19 mouse cellular contexts compared by ENCODE assay signal in genomic region chr15:80019625-80020024, GRCm38 (mm10). TPM values are rescaled to one million over a fixed set of nuclear protein-coding genes. Genes with fewer than 3 reads are reported as not detected.
DNase-seq lines count a peak whose midpoint lies in the region; ATAC-seq and TF ChIP-seq lines count a peak whose summit lies in the region.
"Had no signal": no experiment of that assay in that cellular context is flagged by ENCODE, and none has a peak within 500 bp of the region (broad histone marks: within the 10 kb centered on the region; RNA-seq: fewer than 3 reads in every experiment).

No protein-coding gene starts in this region.

- no peak for TF ChIP-seq CTCF in gastrocnemius, adult 2 months (IDR thresholded peaks at IDR 0.05)
- no peak for TF ChIP-seq CTCF in left cerebral cortex, adult 2 months (IDR thresholded peaks at IDR 0.05)

- peaks cover 14% of the 10 kb centered on the region for H3K4me1 ChIP-seq in midbrain, embryonic 15.5 days
- peaks cover 3% of the 10 kb centered on the region for H3K4me1 ChIP-seq in midbrain, embryonic 14.5 days (ENCODE audit: control insufficient read depth, insufficient read depth, low read length)
- 0 out of 2 replicates have a peak, but pooled peaks cover 7% of the 10 kb centered on the region for H3K4me1 ChIP-seq in stomach, embryonic 16.5 days (ENCODE audit: control insufficient read depth, insufficient read depth, low read length)

- no peak overlapping the region for H3K4me2 ChIP-seq in midbrain, embryonic 15.5 days
- H3K4me2 ChIP-seq in midbrain, embryonic 14.5 days (ENCODE audit: low read length): no peak overlapping the region
- no peak overlapping the region for H3K4me2 ChIP-seq in stomach, embryonic 16.5 days (ENCODE audit: low read depth, low read length)
- H3K4me2 ChIP-seq: hindbrain, embryonic 15.5 days; limb, embryonic 15.5 days; liver, embryonic 15.5 days; midbrain, embryonic 12.5 days had no signal

- no peaks in the 10 kb centered on the region for H3K9me3 ChIP-seq in midbrain, embryonic 15.5 days
- no peaks in the 10 kb centered on the region for H3K9me3 ChIP-seq in midbrain, embryonic 14.5 days (ENCODE audit: control insufficient read depth, low read length)
- no peaks in the 10 kb centered on the region for H3K9me3 ChIP-seq in stomach, embryonic 16.5 days (replicated peaks; ENCODE audit: control insufficient read depth, low read length)
- H3K9me3 ChIP-seq: hindbrain, embryonic 15.5 days; limb, embryonic 15.5 days; liver, embryonic 15.5 days; midbrain, embryonic 12.5 days had no signal

- H3K4me3 ChIP-seq in gastrocnemius, adult 2 months: no peak overlapping the region
- H3K4me3 ChIP-seq in left cerebral cortex, adult 2 months: no peak overlapping the region
- H3K4me3 ChIP-seq in midbrain, embryonic 15.5 days: no peak overlapping the region
- H3K4me3 ChIP-seq in midbrain, embryonic 14.5 days (replicated peaks; ENCODE audit: low read depth, low read length): no peak overlapping the region
- no peak overlapping the region for H3K4me3 ChIP-seq in stomach, embryonic 16.5 days (replicated peaks; ENCODE audit: low read length)
- H3K4me3 ChIP-seq: hindbrain, embryonic 15.5 days; limb, embryonic 15.5 days; liver, embryonic 15.5 days; midbrain, embryonic 12.5 days had no signal

- ATAC-seq in midbrain, embryonic 15.5 days (replicated peaks): no peak
- ATAC-seq in midbrain, embryonic 14.5 days (ENCODE audit: low FRiP score, low TSS enrichment): no peak
- no peak for ATAC-seq in stomach, embryonic 16.5 days (ENCODE audit: insufficient read depth, low FRiP score)
- ATAC-seq: intestine, embryonic 16.5 days had no signal

- H3K36me3 ChIP-seq in midbrain, embryonic 15.5 days (replicated peaks): no peaks in the 10 kb centered on the region
- H3K36me3 ChIP-seq in midbrain, embryonic 14.5 days (ENCODE audit: control insufficient read depth, insufficient read depth, low read length): no peaks in the 10 kb centered on the region
- H3K36me3 ChIP-seq in stomach, embryonic 16.5 days (ENCODE audit: control insufficient read depth, insufficient read depth, low read length): no peaks in the 10 kb centered on the region
- H3K36me3 ChIP-seq: hindbrain, embryonic 15.5 days; limb, embryonic 15.5 days; liver, embryonic 15.5 days; midbrain, embryonic 12.5 days had no signal

- peak overlapping the region; percentile 76 for H3K27ac ChIP-seq in gastrocnemius, adult 2 months
- H3K27ac ChIP-seq in left cerebral cortex, adult 2 months: peak overlapping the region; percentile 78
- H3K27ac ChIP-seq in midbrain, embryonic 15.5 days: 0 out of 2 replicates have a peak overlapping the region, but pooled peaks have one; percentile 34
- H3K27ac ChIP-seq in midbrain, embryonic 14.5 days (replicated peaks; ENCODE audit: low read depth, low read length): no peak overlapping the region
- peak overlapping the region; percentile 14; the same call in 1 of the 2 replicates for H3K27ac ChIP-seq in stomach, embryonic 16.5 days (ENCODE audit: low read length)
- H3K27ac ChIP-seq: limb, embryonic 15.5 days; liver, embryonic 15.5 days; midbrain, embryonic 12.5 days had no signal

- 64% methylated on average over 4 of the region's 4 CpGs for WGBS in midbrain, embryonic 15.5 days
- 75% methylated on average over 4 of the region's 4 CpGs for WGBS in midbrain, embryonic 14.5 days
- 44% methylated on average over 4 of the region's 4 CpGs for WGBS in stomach, embryonic 16.5 days

- peaks cover 22% of the 10 kb centered on the region for H3K27me3 ChIP-seq in midbrain, embryonic 15.5 days (replicated peaks)
- peaks cover 21% of the 10 kb centered on the region for H3K27me3 ChIP-seq in midbrain, embryonic 14.5 days (ENCODE audit: control insufficient read depth, insufficient read depth, low read length)
- peaks cover 17% of the 10 kb centered on the region for H3K27me3 ChIP-seq in stomach, embryonic 16.5 days (ENCODE audit: control insufficient read depth, insufficient read depth, low read length)

- no peak overlapping the region for H3K9ac ChIP-seq in midbrain, embryonic 15.5 days
- H3K9ac ChIP-seq in midbrain, embryonic 14.5 days (replicated peaks; ENCODE audit: low read length): no peak overlapping the region
- no peak overlapping the region for H3K9ac ChIP-seq in stomach, embryonic 16.5 days (ENCODE audit: low read length)
- H3K9ac ChIP-seq: hindbrain, embryonic 15.5 days; limb, embryonic 15.5 days; liver, embryonic 15.5 days; midbrain, embryonic 12.5 days had no signal

- no peak for DNase-seq in gastrocnemius, adult 2 months
- DNase-seq in gastrocnemius, postnatal 14 days: no peak
- no peak for DNase-seq in left cerebral cortex, adult 2 months (ENCODE audit: extremely low spot score in 1 of 2, low spot score in 2 of 2)
- no peak for DNase-seq in left cerebral cortex, postnatal 36 days (ENCODE audit: low spot score in 2 of 2)
- DNase-seq in midbrain, embryonic 14.5 days: no peak
- DNase-seq in adrenal gland, adult 18-20 months (ENCODE audit: low spot score in 2 of 2): no peak
- DNase-seq: B cell, adult 2 months; cerebellum, adult 8-10 months; gastrocnemius, postnatal 10 days; heart, postnatal 10 days; kidney, postnatal 4 days; thymus, postnatal 25 days had no signal

- intact Hi-C loops in gastrocnemius, adult 2 months (cut with DNase I): no loop called here
- intact Hi-C loops in gastrocnemius, postnatal 14 days (cut with DNase I; ENCODE audit: low total_unique reads): no loop called here
- intact Hi-C loops in left cerebral cortex, adult 2 months (cut with DNase I): no loop called here
- intact Hi-C loops in left cerebral cortex, postnatal 36 days (cut with DNase I): loop anchor here (10.0 kb wide), 1 partner anchor 255 kb away; no protein-coding TSS in a partner anchor

RNA-seq across cellular contexts. Expression of gene Pdgfb, which starts 4.8 kb away (rescaled TPM):
- total RNA-seq in gastrocnemius, adult 2 months (2021): 10 to 100 TPM; 14.3 to 17.3 TPM
- total RNA-seq in gastrocnemius, postnatal 14 days (2021): 10 to 100 TPM; 25.2 to 38.5 TPM
- total RNA-seq in left cerebral cortex, adult 2 months (2021): 10 to 100 TPM; 32.7 to 41.7 TPM
- 10 to 100 TPM; 31.3 to 32.4 TPM for total RNA-seq in left cerebral cortex, postnatal 36 days (2021)
- polyA plus RNA-seq in midbrain, embryonic 15.5 days (2015; fragmentation: Nextera tagmentation; extraction: Ambion mirVana): 4.4 and 4.8 TPM in 2 replicates
- 4.7 and 5.1 TPM in 2 replicates for polyA plus RNA-seq in midbrain, embryonic 14.5 days (2014; fragmentation: Nextera tagmentation; extraction: Ambion mirVana)
- polyA plus RNA-seq in stomach, embryonic 16.5 days (2015; fragmentation: Nextera tagmentation; extraction: Ambion mirVana): 2.9 and 3.4 TPM in 2 replicates
- 10 to 100 TPM; 46.1 to 47.6 TPM for total RNA-seq in adrenal gland, adult 18-20 months (2021)

RNA-seq across cellular contexts. Expression of gene Cbx7, which starts 48.7 kb away (rescaled TPM):
- 10 to 100 TPM; 18.9 to 19.6 TPM for total RNA-seq in gastrocnemius, adult 2 months (2021)
- total RNA-seq in gastrocnemius, postnatal 14 days (2021): 1 to 10 TPM; 3.7 to 4.5 TPM
- total RNA-seq in left cerebral cortex, adult 2 months (2021): 10 to 100 TPM; 52.3 to 52.6 TPM
- 10 to 100 TPM; 40.5 to 46.5 TPM for total RNA-seq in left cerebral cortex, postnatal 36 days (2021)
- polyA plus RNA-seq in midbrain, embryonic 15.5 days (2015; fragmentation: Nextera tagmentation; extraction: Ambion mirVana): 4.7 and 5.8 TPM in 2 replicates
- 4.4 TPM in 2 replicates for polyA plus RNA-seq in midbrain, embryonic 14.5 days (2014; fragmentation: Nextera tagmentation; extraction: Ambion mirVana)
- 5.7 and 6.9 TPM in 2 replicates for polyA plus RNA-seq in stomach, embryonic 16.5 days (2015; fragmentation: Nextera tagmentation; extraction: Ambion mirVana)
- 10 to 100 TPM; 20.8 to 24.7 TPM for total RNA-seq in adrenal gland, adult 18-20 months (2021)
